Mouse (Mus musculus) intestine, embryonic 14.5 days (tissue): ENCODE measurements around the gene Safb. TPM values are rescaled to one million over a fixed set of nuclear protein-coding genes. Genes with fewer than 3 reads are reported as not detected.
A peak's percentile ranks its signal among the peaks of the same experiment; 100 is the strongest.

Experiments
- ATAC-seq: fragments of 200-750 bp; cut with Nextera tagmentation; replicated peaks from 2 replicates; pipeline ENCODE4 v1.8.0; 2017; ENCODE audit warnings: low read depth, moderate number of reproducible peaks, moderate TSS enrichment, moderate library complexity; ENCODE audit not compliant: low FRiP score, low TSS enrichment
- DNase-seq: peaks from one replicate; pipeline ENCODE4 v3.0.0-alpha.2; 2018; ENCODE audit warnings: low spot score
- H3K27ac ChIP-seq: fragments of 300-500 bp; sonication (generic); 2 replicates; pipeline ENCODE4 v1.5.1; 2014; ENCODE audit warnings: low read depth, mild to moderate bottlenecking, control low read depth
- H3K27me3 ChIP-seq: fragments of 300-500 bp; sonication (generic); replicated peaks from 2 replicates; pipeline ENCODE4 v1.6.1; 2014; ENCODE audit warnings: low read length, control low read depth; ENCODE audit not compliant: control insufficient read depth, insufficient read depth
- H3K36me3 ChIP-seq: fragments of 300-500 bp; sonication (generic); 2 replicates; pipeline ENCODE4 v1.6.1; 2014; ENCODE audit warnings: low read length, control low read depth; ENCODE audit not compliant: control insufficient read depth, insufficient read depth
- H3K4me1 ChIP-seq: fragments of 300-500 bp; sonication (generic); replicated peaks from 2 replicates; pipeline ENCODE4 v1.6.1; 2014; ENCODE audit warnings: low read length, control low read depth, mixed read lengths; ENCODE audit not compliant: control insufficient read depth, insufficient read depth
- H3K4me2 ChIP-seq: fragments of 300-500 bp; sonication (generic); 2 replicates; pipeline ENCODE4 v1.6.1; 2014; ENCODE audit warnings: low read length
- H3K4me3 ChIP-seq: fragments of 300-500 bp; sonication (generic); 2 replicates; pipeline ENCODE4 v1.5.1; 2014; ENCODE audit warnings: low read depth, low read length, control low read depth, mixed read lengths
- H3K9ac ChIP-seq: fragments of 300-500 bp; sonication (generic); 2 replicates; pipeline ENCODE4 v1.6.1; 2014; ENCODE audit warnings: mild to moderate bottlenecking, low read length
- H3K9me3 ChIP-seq: fragments of 300-500 bp; sonication (generic); 2 replicates; pipeline ENCODE4 v1.6.1; 2016; ENCODE audit warnings: low read length, control low read depth; ENCODE audit not compliant: control insufficient read depth
- WGBS: fragments of 180-500 bp; shearing (Covaris S2); extraction: QIAGEN DNeasy Blood & Tissue Kit; methylation state at CpG from one replicate; pipeline ENCODE4 v1.1.7; 2014; 5-methylcytosine and 5-hydroxymethylcytosine counted together
- polyA plus RNA-seq: library from polyadenylated mRNA; unstranded; fragments of >200 nt; fragmentation: Nextera tagmentation; extraction: Ambion mirVana; gene quantifications from 2 replicates; pipeline ENCODE4 v1.2.1, GENCODE M21; 2014

Safb gene
- polyA plus RNA-seq = 73.3 and 81.8 TPM in 2 replicates

- peak within 1 kb of the TSS; percentile 94 for H3K4me2 ChIP-seq
- H3K9ac ChIP-seq = peak within 1 kb of the TSS; percentile 90
- ATAC-seq (peak; percentile 95), DNase-seq (peak; percentile 96)
- H3K27ac ChIP-seq = peak within 1 kb of the TSS; percentile 95
- peaks cover 70% of the 10 kb centered on the region for H3K36me3 ChIP-seq
- peaks cover 30% of the 10 kb centered on the region for H3K4me1 ChIP-seq
- peak within 1 kb of the TSS; percentile 99 for H3K4me3 ChIP-seq
- H3K27me3 ChIP-seq = no peaks in the 10 kb centered on the region
- WGBS = under 1% methylated on average over 89 of the region's 101 CpGs
- no peaks in the 10 kb centered on the region for H3K9me3 ChIP-seq
Observed at GRCm38 (mm10) chr17:56584257-56585130, at the start of gene Safb, which contains the start of gene Safb2. Safb (plus strand) TSS chr17:56584825. Safb2 (minus strand) TSS chr17:56584585.

- no peak overlapping the region for H3K9ac ChIP-seq
- no peak overlapping the region for H3K4me2 ChIP-seq
- no peaks in the 10 kb centered on the region for H3K27me3 ChIP-seq
- H3K9me3 ChIP-seq = no peaks in the 10 kb centered on the region
- H3K4me3 ChIP-seq = no peak overlapping the region
- no peaks in the 10 kb centered on the region for H3K4me1 ChIP-seq
- H3K27ac ChIP-seq = no peak overlapping the region
- H3K36me3 ChIP-seq = no peaks in the 10 kb centered on the region
- no peak for ATAC-seq
- 67% methylated on average over 14 of the region's 14 CpGs for WGBS
- DNase-seq = peak; percentile 13
Observed at GRCm38 (mm10) chr17:56536192-56536591, 48.4 kb upstream of the Safb start.

- Histone ChIP-seq H3K9ac (no peak overlapping the region), H3K4me1 (no peaks in the 10 kb centered on the region), H3K27ac (no peak overlapping the region), H3K4me2 (no peak overlapping the region), H3K4me3 (no peak overlapping the region), H3K36me3 (no peaks in the 10 kb centered on the region), H3K27me3 (no peaks in the 10 kb centered on the region), H3K9me3 (no peaks in the 10 kb centered on the region)
- DNase-seq (peak; percentile 45), ATAC-seq (no peak)
- WGBS = 80% methylated on average over 3 of the region's 3 CpGs
Observed at GRCm38 (mm10) chr17:56536874-56537273, 47.8 kb upstream of the Safb start.

- no peak for ATAC-seq
- no peak overlapping the region for H3K4me2 ChIP-seq
- no peak overlapping the region for H3K9ac ChIP-seq
Observed at GRCm38 (mm10) chr17:56537912-56538311, 46.7 kb upstream of the Safb start.

GRCm38 (mm10) chr17:56540562-56540975 is 44.1 kb upstream of the Safb start:
- Histone ChIP-seq H3K36me3 (no peaks in the 10 kb centered on the region), H3K27ac (no peak overlapping the region), H3K4me3 (no peak overlapping the region), H3K9ac (no peak overlapping the region), H3K27me3 (no peaks in the 10 kb centered on the region), H3K9me3 (no peaks in the 10 kb centered on the region), H3K4me2 (no peak overlapping the region), H3K4me1 (no peaks in the 10 kb centered on the region)
- DNase-seq (peak; percentile 41), ATAC-seq (peak; percentile 51)
- WGBS = 32% methylated on average over 6 of the region's 6 CpGs

More at GRCm38 (mm10) chr17:56537912-56538311, 46.7 kb upstream of the Safb start:
- DNase-seq = peak; percentile 50
- Histone ChIP-seq H3K4me1 (no peaks in the 10 kb centered on the region), H3K27ac (no peak overlapping the region), H3K27me3 (no peaks in the 10 kb centered on the region), H3K36me3 (no peaks in the 10 kb centered on the region), H3K9me3 (no peaks in the 10 kb centered on the region), H3K4me3 (no peak overlapping the region)
- 38% methylated on average over 8 of the region's 8 CpGs for WGBS

GRCm38 (mm10) chr17:56542736-56543135 is 41.9 kb upstream of the Safb start:
- no peak overlapping the region for H3K4me3 ChIP-seq
- no peaks in the 10 kb centered on the region for H3K36me3 ChIP-seq
- H3K27me3 ChIP-seq = no peaks in the 10 kb centered on the region
- no peak overlapping the region for H3K4me2 ChIP-seq
- WGBS = 57% methylated on average over 8 of the region's 8 CpGs
- ATAC-seq (no peak), DNase-seq (peak; percentile 24)
- no peaks in the 10 kb centered on the region for H3K9me3 ChIP-seq
- no peak overlapping the region for H3K9ac ChIP-seq
- H3K27ac ChIP-seq = no peak overlapping the region
- no peaks in the 10 kb centered on the region for H3K4me1 ChIP-seq

- Histone ChIP-seq H3K27ac (no peak overlapping the region), H3K9ac (no peak overlapping the region), H3K36me3 (no peaks in the 10 kb centered on the region), H3K4me3 (no peak overlapping the region), H3K4me2 (no peak overlapping the region), H3K4me1 (no peaks in the 10 kb centered on the region), H3K27me3 (no peaks in the 10 kb centered on the region), H3K9me3 (no peaks in the 10 kb centered on the region)
- 69% methylated on average over 3 of the region's 3 CpGs for WGBS
- DNase-seq (peak; percentile 27), ATAC-seq (no peak)
Observed at GRCm38 (mm10) chr17:56543684-56544224, 40.9 kb upstream of the Safb start.

GRCm38 (mm10) chr17:56544699-56545387 is 39.8 kb upstream of the Safb start:
- H3K36me3 ChIP-seq = no peaks in the 10 kb centered on the region
- DNase-seq = peak; percentile 45
- H3K4me3 ChIP-seq = no peak overlapping the region
- H3K9me3 ChIP-seq = no peaks in the 10 kb centered on the region
- H3K27ac ChIP-seq = no peak overlapping the region
- H3K9ac ChIP-seq = no peak overlapping the region
- no peak overlapping the region for H3K4me2 ChIP-seq
- H3K4me1 ChIP-seq = no peaks in the 10 kb centered on the region
- ATAC-seq = no peak
- WGBS = 74% methylated on average over 7 of the region's 7 CpGs
- H3K27me3 ChIP-seq = no peaks in the 10 kb centered on the region
